Mouse (Mus musculus) kidney, adult 11 months (tissue): ENCODE results near the gene Serpina1b.
"Not testable (repeated sequence)": the region's sequence is repeated elsewhere in the genome, so short reads cannot be mapped to it uniquely, and the experiment has no call there.

Experiments used
- DNase-seq: peaks from one replicate; pipeline ENCODE4 v3.0.0; 2022

Serpina1b gene

GRCm38 (mm10) chr12:103695429-103695828, 134.7 kb downstream of the Serpina1b start, which contains the start of gene Serpina1f:
Gene Serpina1f (minus strand): TSS chr12:103695529.
- DNase-seq = no peak

- DNase-seq = no peak
Measured at GRCm38 (mm10) chr12:103688221-103688814, 141.9 kb downstream of the Serpina1b start.

- peak; percentile 25 for DNase-seq
Measured at GRCm38 (mm10) chr12:103687021-103687420, 143.2 kb downstream of the Serpina1b start.

- DNase-seq = no peak
Measured at GRCm38 (mm10) chr12:103686050-103686449, 144.1 kb downstream of the Serpina1b start.

- no peak for DNase-seq
Measured at GRCm38 (mm10) chr12:103685386-103685785, 144.8 kb downstream of the Serpina1b start.

GRCm38 (mm10) chr12:103683775-103684174, 146.4 kb downstream of the Serpina1b start:
- no peak for DNase-seq

- DNase-seq = peak; percentile 26
Measured at GRCm38 (mm10) chr12:103681739-103682138, 148.4 kb downstream of the Serpina1b start.

GRCm38 (mm10) chr12:103681169-103681568, 149.0 kb downstream of the Serpina1b start:
- no peak for DNase-seq

- DNase-seq = not testable (repeated sequence)
Measured at GRCm38 (mm10) chr12:103679853-103680252, 150.3 kb downstream of the Serpina1b start.
